50 mouse cellular contexts compared by ENCODE assay signal in genomic region chr17:32657041-32657440, GRCm38 (mm10). TPM values are rescaled to one million over a fixed set of nuclear protein-coding genes. Genes with fewer than 3 reads are reported as not detected.
"Had no signal": no experiment of that assay in that cellular context is flagged by ENCODE, and none has a peak within 500 bp of the region (broad histone marks: within the 10 kb centered on the region; RNA-seq: fewer than 3 reads in every experiment).

No protein-coding gene starts in this region.

- ATAC-seq: hindbrain, embryonic 16.5 days; hindbrain, postnatal 0 days; inflammation-experienced regulatory T-cells, adult 6 months; intestine, embryonic 15.5 days; intestine, embryonic 16.5 days; intestine, postnatal 0 days had no signal

- H3K4me3 ChIP-seq: heart, embryonic 12.5 days; heart, embryonic 13.5 days; heart, embryonic 15.5 days; hindbrain, embryonic 10.5 days; hindbrain, embryonic 12.5 days; hindbrain, embryonic 13.5 days; hindbrain, embryonic 15.5 days; intestine, embryonic 15.5 days; kidney, embryonic 15.5 days; left cerebral cortex, adult 2 months had no signal

- H3K27ac ChIP-seq: heart, embryonic 13.5 days; heart, embryonic 15.5 days; hindbrain, embryonic 10.5 days; hindbrain, embryonic 12.5 days; hindbrain, embryonic 13.5 days; hindbrain, embryonic 14.5 days; hindbrain, embryonic 15.5 days; hindbrain, postnatal 0 days; intestine, embryonic 15.5 days; kidney, embryonic 15.5 days; kidney, postnatal 0 days; left cerebral cortex, adult 2 months had no signal

- H3K27me3 ChIP-seq: heart, embryonic 12.5 days; heart, embryonic 13.5 days; heart, embryonic 15.5 days; hindbrain, embryonic 12.5 days; hindbrain, embryonic 13.5 days; hindbrain, embryonic 15.5 days; intestine, embryonic 15.5 days; kidney, embryonic 15.5 days had no signal

- H3K4me1 ChIP-seq: heart, embryonic 12.5 days; hindbrain, embryonic 10.5 days; hindbrain, embryonic 12.5 days; hindbrain, embryonic 13.5 days; hindbrain, embryonic 15.5 days; intestine, embryonic 15.5 days; kidney, embryonic 15.5 days had no signal

- DNase-seq: heart, postnatal 10 days; heart, postnatal 14 days; heart, postnatal 36 days; heart, postnatal 4 days; kidney, adult 11 months; kidney, adult 18-20 months; kidney, adult 2 months; kidney, adult 9 months; kidney, postnatal 10 days; kidney, postnatal 14 days; kidney, postnatal 25 days; kidney, postnatal 36 days; kidney, postnatal 4 days; layer of hippocampus, adult 9-11 months; layer of hippocampus, postnatal 36 days had no signal

- H3K36me3 ChIP-seq: heart, embryonic 12.5 days; heart, embryonic 13.5 days; heart, embryonic 15.5 days; hindbrain, embryonic 10.5 days; hindbrain, embryonic 12.5 days; hindbrain, embryonic 13.5 days; hindbrain, embryonic 15.5 days; intestine, embryonic 15.5 days; kidney, embryonic 15.5 days had no signal

RNA-seq across cellular contexts. Expression of gene Cyp4f40, which starts 1.7 kb away (rescaled TPM):
- total RNA-seq: heart, postnatal 10 days; heart, postnatal 14 days; heart, postnatal 25 days; heart, postnatal 36 days; heart, postnatal 4 days; hematopoietic stem cell, adult 5-6 weeks; hindbrain, postnatal 0 days; layer of hippocampus, adult 18-20 months; layer of hippocampus, adult 8-10 months; layer of hippocampus, postnatal 10 days; layer of hippocampus, postnatal 14 days; layer of hippocampus, postnatal 25 days; layer of hippocampus, postnatal 36 days; left cerebral cortex, adult 18-20 months; left cerebral cortex, adult 2 months; left cerebral cortex, adult 8-10 months had no signal
- polyA plus RNA-seq: heart, embryonic 11.5 days; heart, embryonic 12.5 days; heart, embryonic 13.5 days; heart, embryonic 14.5 days; heart, embryonic 15.5 days; heart, embryonic 16.5 days; heart, postnatal 0 days; hindbrain, embryonic 10.5 days; hindbrain, embryonic 11.5 days; hindbrain, embryonic 12.5 days; hindbrain, embryonic 13.5 days; hindbrain, embryonic 14.5 days; hindbrain, embryonic 16.5 days; inflammation-experienced regulatory T-cells, adult 6 months; kidney, adult 2 months; kidney, embryonic 14.5 days; kidney, embryonic 15.5 days; kidney, embryonic 16.5 days had no signal

RNA-seq across cellular contexts. Expression of gene Cyp4f15, which starts 28.4 kb away (rescaled TPM):
- total RNA-seq: heart, postnatal 10 days; heart, postnatal 14 days; heart, postnatal 25 days; heart, postnatal 36 days; heart, postnatal 4 days; hematopoietic stem cell, adult 5-6 weeks had no signal
- polyA plus RNA-seq: heart, embryonic 14.5 days; heart, embryonic 15.5 days; heart, embryonic 16.5 days; inflammation-experienced regulatory T-cells, adult 6 months; intestine, postnatal 0 days; kidney, embryonic 14.5 days; kidney, embryonic 16.5 days had no signal

RNA-seq across cellular contexts. Expression of gene Cyp4f37, which starts 35.9 kb away (rescaled TPM):
- total RNA-seq: heart, postnatal 10 days; heart, postnatal 14 days; heart, postnatal 25 days; heart, postnatal 36 days; heart, postnatal 4 days; hematopoietic stem cell, adult 5-6 weeks; hindbrain, postnatal 0 days; layer of hippocampus, adult 18-20 months; layer of hippocampus, adult 8-10 months; layer of hippocampus, postnatal 10 days; layer of hippocampus, postnatal 14 days; layer of hippocampus, postnatal 25 days; layer of hippocampus, postnatal 36 days; left cerebral cortex, adult 18-20 months; left cerebral cortex, adult 2 months; left cerebral cortex, adult 8-10 months had no signal
- polyA plus RNA-seq: heart, embryonic 11.5 days; heart, embryonic 12.5 days; heart, embryonic 13.5 days; heart, embryonic 14.5 days; heart, embryonic 15.5 days; heart, embryonic 16.5 days; heart, postnatal 0 days; hindbrain, embryonic 10.5 days; hindbrain, embryonic 11.5 days; hindbrain, embryonic 12.5 days; hindbrain, embryonic 13.5 days; hindbrain, embryonic 16.5 days; inflammation-experienced regulatory T-cells, adult 6 months; intestine, embryonic 14.5 days; intestine, embryonic 15.5 days; intestine, embryonic 16.5 days; intestine, postnatal 0 days; kidney, embryonic 14.5 days; kidney, embryonic 15.5 days; kidney, embryonic 16.5 days; kidney, postnatal 0 days; large intestine, adult 2 months had no signal
